Mouse (Mus musculus) gastrocnemius, postnatal 14 days (tissue): ENCODE results near the gene 6430550D23Rik. TPM values are rescaled to one million over a fixed set of nuclear protein-coding genes. Genes with fewer than 3 reads are reported as not detected.
A peak's percentile ranks its signal among the peaks of the same experiment; 100 is the strongest.
"Not testable (repeated sequence)": the region's sequence is repeated elsewhere in the genome, so short reads cannot be mapped to it uniquely, and the experiment has no call there.

Experiments
- DNase-seq: peaks from one replicate; pipeline ENCODE4 v3.0.0; 2021; ENCODE audit warnings: mixed read lengths
- intact Hi-C: fragments of 180-260 bp; cut with DNase I; formaldehyde crosslinking; loops from one replicate; pipeline ENCODE4 v1.15.1; 2025; ENCODE audit warnings: low total_unique reads
- total RNA-seq, 2 experiments: library from RNA; stranded (reverse); gene quantifications; 2 replicates each; pipeline ENCODE4 v1.2.3; 2021

Gene 6430550D23Rik
- total RNA-seq, 2 experiments from 2014 or later, result 0.29 to 0.31 TPM

- intact Hi-C loops, result loop anchor here (10.0 kb wide), 1 partner anchor 315 kb away; no protein-coding TSS in a partner anchor
- DNase-seq, result no peak
Measured at GRCm38 (mm10) chr2:155959981-155960380, 47.8 kb downstream of the 6430550D23Rik start.

- DNase-seq, result peak; percentile 94
- intact Hi-C loops, result no loop called here
Measured at GRCm38 (mm10) chr2:155956134-155957059, 51.4 kb downstream of the 6430550D23Rik start, which contains the start of gene Cep250. TSS of gene Cep250 (plus strand) at chr2:155956458.

- intact Hi-C loops, result no loop called here
Measured at GRCm38 (mm10) chr2:155952006-155952405, 55.8 kb downstream of the 6430550D23Rik start.

GRCm38 (mm10) chr2:155949362-155949761, 58.4 kb downstream of the 6430550D23Rik start:
- no peak for DNase-seq
- intact Hi-C loops, result no loop called here

More at GRCm38 (mm10) chr2:155952006-155952405, 55.8 kb downstream of the 6430550D23Rik start:
- peak; percentile 46 for DNase-seq

- DNase-seq, result no peak
- intact Hi-C loops, result loop anchor here (2.0 kb wide), 1 partner anchor 99 kb away; no protein-coding TSS in a partner anchor
Measured at GRCm38 (mm10) chr2:155947390-155948002, 60.3 kb downstream of the 6430550D23Rik start.

GRCm38 (mm10) chr2:155946499-155946898, 61.3 kb downstream of the 6430550D23Rik start:
- intact Hi-C loops, result loop anchor here (2.0 kb wide), 1 partner anchor 98 kb away; no protein-coding TSS in a partner anchor
- DNase-seq, result no peak

GRCm38 (mm10) chr2:155946069-155946468, 61.7 kb downstream of the 6430550D23Rik start:
- peak; percentile 73 for DNase-seq
- intact Hi-C loops, result loop anchor here (2.0 kb wide), 1 partner anchor 97 kb away; no protein-coding TSS in a partner anchor

GRCm38 (mm10) chr2:155945580-155945979, 62.2 kb downstream of the 6430550D23Rik start:
- DNase-seq, result no peak
- intact Hi-C loops, result no loop called here

GRCm38 (mm10) chr2:155945124-155945523, 62.7 kb downstream of the 6430550D23Rik start, which contains the start of gene Gdf5:
TSS of gene Gdf5 (minus strand) at chr2:155945367.
- intact Hi-C loops, result no loop called here
- DNase-seq, result no peak

GRCm38 (mm10) chr2:155944685-155945084, 63.1 kb downstream of the 6430550D23Rik start:
- intact Hi-C loops, result no loop called here
- no peak for DNase-seq

GRCm38 (mm10) chr2:155943463-155943862, 64.3 kb downstream of the 6430550D23Rik start:
- DNase-seq, result no peak
- intact Hi-C loops, result no loop called here

GRCm38 (mm10) chr2:155941697-155942442, 65.9 kb downstream of the 6430550D23Rik start:
- peak; percentile 79 for DNase-seq
- intact Hi-C loops, result no loop called here

GRCm38 (mm10) chr2:155940681-155941080, 67.1 kb downstream of the 6430550D23Rik start, which contains the start of gene Gm15557:
TSS of gene Gm15557 (plus strand) at chr2:155940728.
- intact Hi-C loops, result no loop called here
- no peak for DNase-seq

- no peak for DNase-seq
- intact Hi-C loops, result no loop called here
Measured at GRCm38 (mm10) chr2:155939897-155940529, 67.8 kb downstream of the 6430550D23Rik start.

GRCm38 (mm10) chr2:155929531-155930442, 78.0 kb downstream of the 6430550D23Rik start, which contains the start of gene Uqcc1:
TSS of gene Uqcc1 (minus strand) at chr2:155930310.
- intact Hi-C loops, result no loop called here
- DNase-seq, result peak; percentile 90

GRCm38 (mm10) chr2:155928711-155929345, 78.9 kb downstream of the 6430550D23Rik start:
- intact Hi-C loops, result no loop called here
- DNase-seq, result no peak

- DNase-seq, intact Hi-C loops: not testable (repeated sequence)
Measured at GRCm38 (mm10) chr2:155925213-155925612, 82.6 kb downstream of the 6430550D23Rik start.
